Mouse (Mus musculus) stomach, embryonic 15.5 days (tissue): ENCODE data around the gene P2rx6. TPM values are rescaled to one million over a fixed set of nuclear protein-coding genes. Genes with fewer than 3 reads are reported as not detected.
"Not testable (repeated sequence)": the region's sequence is repeated elsewhere in the genome, so short reads cannot be mapped to it uniquely, and the experiment has no call there.

Source experiments
- ATAC-seq: fragments of 200-750 bp; cut with Nextera tagmentation; 2 replicates; pipeline ENCODE4 v1.8.0; 2017; ENCODE audit warnings: low read depth, moderate number of reproducible peaks, moderate TSS enrichment; ENCODE audit not compliant: insufficient read depth, low FRiP score
- H3K27ac ChIP-seq: fragments of 300-500 bp; sonication (generic); 2 replicates; pipeline ENCODE4 v1.5.1; 2015; ENCODE audit warnings: mild to moderate bottlenecking, inconsistent platforms
- H3K27me3 ChIP-seq: fragments of 300-500 bp; sonication (generic); replicated peaks from 2 replicates; pipeline ENCODE4 v1.6.1; 2015; ENCODE audit warnings: inconsistent platforms
- H3K36me3 ChIP-seq: fragments of 300-500 bp; sonication (generic); 2 replicates; pipeline ENCODE4 v1.6.1; 2015; ENCODE audit warnings: inconsistent platforms
- H3K4me1 ChIP-seq: fragments of 300-500 bp; sonication (generic); 2 replicates; pipeline ENCODE4 v1.6.1; 2015; ENCODE audit warnings: inconsistent platforms
- H3K4me2 ChIP-seq: fragments of 300-500 bp; sonication (generic); 2 replicates; pipeline ENCODE4 v1.6.1; 2015; ENCODE audit warnings: mild to moderate bottlenecking, inconsistent platforms
- H3K4me3 ChIP-seq: fragments of 300-500 bp; sonication (generic); replicated peaks from 2 replicates; pipeline ENCODE4 v1.5.1; 2015; ENCODE audit warnings: inconsistent platforms
- H3K9ac ChIP-seq: fragments of 300-500 bp; sonication (generic); 2 replicates; pipeline ENCODE4 v1.6.1; 2015; ENCODE audit warnings: inconsistent platforms
- H3K9me3 ChIP-seq: fragments of 300-500 bp; sonication (generic); 2 replicates; pipeline ENCODE4 v1.6.1; 2016; ENCODE audit warnings: inconsistent platforms
- whole genome bisulfite sequencing: fragments of 180-500 bp; shearing (Covaris S2); methylation state at CpG from one replicate; pipeline ENCODE4 v1.1.7; 2015; 5-methylcytosine and 5-hydroxymethylcytosine counted together
- polyA plus RNA-seq: library from polyadenylated mRNA; unstranded; fragments of >200 nt; fragmentation: Nextera tagmentation; extraction: Ambion mirVana; gene quantifications from 2 replicates; pipeline ENCODE4 v1.2.1, GENCODE M21; 2015

The P2rx6 gene
- polyA plus RNA-seq, 1 experiment from 2014 or later = 1.2 TPM

DNA sequence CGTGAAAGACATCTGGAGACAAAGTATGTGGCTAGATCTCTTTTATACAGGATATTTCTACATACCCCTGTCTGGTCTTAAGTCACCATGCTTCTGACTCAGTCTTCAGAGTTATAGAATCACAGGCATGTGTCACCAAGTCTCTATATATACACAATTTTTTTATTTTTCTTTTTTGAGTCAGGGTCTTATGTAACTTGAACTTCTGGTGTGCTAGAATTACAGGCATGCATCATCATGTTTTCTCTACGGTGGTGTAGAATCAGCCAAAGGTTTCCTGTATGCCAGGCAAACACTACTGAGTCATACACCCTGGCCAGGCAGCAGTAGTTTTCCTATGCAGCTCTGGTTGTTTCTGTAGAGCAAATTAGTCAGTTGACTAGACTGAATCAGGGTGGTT lies 19.1 kb upstream of the P2rx6 start:
- H3K27ac ChIP-seq = no peak overlapping the region
- H3K4me3 ChIP-seq = no peak overlapping the region
- H3K27me3 ChIP-seq = no peaks in the 10 kb centered on the region
- WGBS = 66% methylated on average over 2 of the region's 2 CpGs
- no peaks in the 10 kb centered on the region for H3K36me3 ChIP-seq
- no peak for ATAC-seq
- H3K4me1 ChIP-seq = no peaks in the 10 kb centered on the region
- H3K9ac ChIP-seq = no peak overlapping the region
- H3K9me3 ChIP-seq = no peaks in the 10 kb centered on the region
- H3K4me2 ChIP-seq = no peak overlapping the region

DNA sequence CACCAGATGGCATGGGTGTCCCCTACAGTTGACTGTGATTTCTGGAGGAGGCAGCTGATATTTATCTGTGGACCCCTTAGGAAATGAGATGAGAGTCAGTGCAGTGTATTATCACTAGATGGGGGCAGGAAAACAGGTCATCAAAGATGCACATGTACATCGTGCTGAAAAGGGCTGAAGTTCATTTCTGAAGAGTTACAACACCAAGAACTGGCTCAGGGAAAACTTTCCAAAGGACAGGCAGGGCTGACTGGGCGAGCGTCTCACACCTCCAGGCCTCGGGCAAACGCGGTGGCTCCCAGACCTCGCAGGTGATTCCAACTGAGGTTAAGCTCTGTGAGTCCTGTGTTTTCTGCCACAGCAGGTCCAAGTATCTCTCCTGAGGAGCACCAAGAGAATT lies 8.8 kb upstream of the P2rx6 start:
- H3K4me1 ChIP-seq = peaks cover 16% of the 10 kb centered on the region
- H3K9ac ChIP-seq = no peak overlapping the region
- H3K4me2 ChIP-seq = no peak overlapping the region
- no peaks in the 10 kb centered on the region for H3K36me3 ChIP-seq
- no peak for ATAC-seq
- H3K4me3 ChIP-seq = no peak overlapping the region
- whole genome bisulfite sequencing = 62% methylated on average over 7 of the region's 7 CpGs
- no peak overlapping the region for H3K27ac ChIP-seq
- no peaks in the 10 kb centered on the region for H3K9me3 ChIP-seq
- no peaks in the 10 kb centered on the region for H3K27me3 ChIP-seq

DNA sequence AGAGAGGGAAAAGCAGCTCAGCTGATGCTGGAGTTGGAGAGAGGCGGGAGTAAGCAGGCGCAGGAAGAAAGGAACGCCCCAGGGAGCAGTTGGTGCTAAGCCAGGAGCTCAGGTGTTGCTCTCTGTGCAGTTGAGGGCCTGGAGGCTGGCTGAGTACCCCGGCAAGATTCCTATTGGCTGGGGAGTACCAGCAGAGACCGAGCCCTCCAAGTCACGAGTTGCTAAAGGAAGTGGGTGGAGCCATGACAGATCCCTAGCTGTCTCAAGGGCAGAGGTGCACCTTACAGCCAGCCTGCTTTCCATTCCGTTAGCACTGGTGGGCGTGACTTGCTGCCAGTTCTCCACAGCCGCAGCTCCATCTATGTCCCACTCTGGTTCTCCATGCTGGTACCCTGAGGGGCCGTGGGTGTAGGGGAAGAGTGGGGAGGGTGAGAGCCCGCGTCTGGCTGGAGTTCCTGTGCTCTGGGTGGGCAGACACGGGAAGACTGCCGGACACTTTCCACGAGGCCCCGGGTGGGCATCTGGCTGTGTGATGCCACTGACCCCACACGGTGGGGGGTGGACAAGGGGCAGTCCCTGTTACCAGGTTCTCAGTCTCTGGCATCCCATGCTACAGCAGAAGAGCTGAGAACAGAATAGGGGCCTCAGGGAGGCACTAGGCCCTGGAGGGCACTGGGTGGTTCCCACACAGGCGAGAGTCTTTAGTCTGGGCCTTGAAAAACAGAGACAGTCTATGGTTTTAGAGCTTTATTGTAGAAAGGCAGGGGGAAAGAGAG lies 7.6 kb upstream of the P2rx6 start:
- no peak overlapping the region for H3K9ac ChIP-seq
- no peaks in the 10 kb centered on the region for H3K27me3 ChIP-seq
- no peaks in the 10 kb centered on the region for H3K9me3 ChIP-seq
- no peaks in the 10 kb centered on the region for H3K36me3 ChIP-seq
- H3K27ac ChIP-seq = peak overlapping the region; percentile 69
- WGBS = 9% methylated on average over 18 of the region's 18 CpGs
- H3K4me1 ChIP-seq = peaks cover 27% of the 10 kb centered on the region
- H3K4me3 ChIP-seq = peak overlapping the region; percentile 19
- peak overlapping the region; percentile 47 for H3K4me2 ChIP-seq
- ATAC-seq = peak; percentile 91

DNA sequence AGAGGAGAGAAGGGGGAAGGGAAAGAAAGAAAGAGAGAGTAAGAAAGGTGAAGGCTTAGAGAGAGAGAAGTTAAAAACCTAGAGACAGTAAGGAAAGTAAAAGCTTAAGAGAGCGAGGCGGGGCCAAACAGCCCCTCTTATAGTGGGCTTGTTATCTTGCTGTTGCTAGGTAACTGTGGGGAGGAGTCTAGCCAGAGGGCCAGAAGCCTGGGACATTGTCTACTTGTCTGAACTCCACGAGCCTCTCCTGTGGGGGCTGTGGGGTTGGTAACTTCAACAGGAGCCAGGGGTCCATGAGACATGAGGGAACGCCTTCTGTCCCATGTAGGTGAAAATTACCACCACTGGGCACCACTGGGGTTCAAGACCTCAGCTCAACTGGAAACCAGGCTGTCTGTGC lies 7.0 kb upstream of the P2rx6 start:
- H3K27ac ChIP-seq = not testable (repeated sequence)

DNA sequence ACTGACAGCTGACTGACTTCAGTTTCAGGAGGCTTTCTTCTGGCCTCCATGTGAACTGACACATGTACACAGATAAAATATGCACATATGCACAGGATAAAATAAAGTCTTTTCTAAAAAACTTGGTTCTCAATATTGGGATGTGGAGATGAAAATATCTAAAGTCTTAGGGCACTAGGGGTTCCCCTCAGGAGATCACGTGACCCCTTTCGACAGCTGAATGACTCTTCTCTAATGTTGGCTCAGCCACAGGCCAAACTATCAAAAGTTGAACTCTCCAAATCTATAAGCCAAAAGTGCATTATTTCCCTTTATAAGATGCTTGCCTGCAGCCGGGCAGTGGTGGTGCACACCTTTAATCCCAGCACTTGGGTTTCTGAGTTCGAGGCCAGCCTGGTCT lies 5.5 kb upstream of the P2rx6 start:
- H3K27me3 ChIP-seq = no peaks in the 10 kb centered on the region
- no peak overlapping the region for H3K9ac ChIP-seq
- H3K36me3 ChIP-seq = no peaks in the 10 kb centered on the region
- H3K4me3 ChIP-seq = no peak overlapping the region
- no peak for ATAC-seq
- no peak overlapping the region for H3K27ac ChIP-seq
- WGBS = 82% methylated on average over 4 of the region's 4 CpGs
- H3K4me1 ChIP-seq = peaks cover 35% of the 10 kb centered on the region
- H3K9me3 ChIP-seq = no peaks in the 10 kb centered on the region
- no peak overlapping the region for H3K4me2 ChIP-seq

More for the DNA sequence above, 7.0 kb upstream of the P2rx6 start:
- H3K9me3 ChIP-seq, H3K27me3 ChIP-seq, H3K9ac ChIP-seq, ATAC-seq, H3K36me3 ChIP-seq, H3K4me2 ChIP-seq, H3K4me3 ChIP-seq: not testable (repeated sequence)
- H3K4me1 ChIP-seq = peaks cover 30% of the 10 kb centered on the region
- WGBS = 19% methylated on average over 4 of the region's 4 CpGs

DNA sequence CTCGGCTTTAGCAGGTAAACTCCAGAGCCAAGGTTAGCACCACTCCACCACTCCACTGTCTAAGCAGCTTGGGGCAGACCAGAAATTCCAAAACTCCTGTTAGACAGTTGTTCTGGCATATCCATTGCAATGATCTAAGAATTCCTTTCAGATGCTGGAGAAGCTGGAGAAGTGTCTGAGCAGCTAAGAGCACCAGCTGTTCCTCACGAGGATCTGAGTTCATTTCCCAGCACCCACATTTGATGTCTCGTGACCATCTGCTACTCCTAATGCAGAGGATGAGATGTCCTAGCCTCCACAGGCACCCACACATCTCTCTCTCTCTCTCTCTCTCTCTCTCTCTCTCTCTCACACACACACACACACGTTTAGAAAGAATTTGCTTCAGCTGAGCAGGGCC lies 4.8 kb upstream of the P2rx6 start:
- H3K9ac ChIP-seq = no peak overlapping the region
- H3K27me3 ChIP-seq = no peaks in the 10 kb centered on the region
- peaks cover 41% of the 10 kb centered on the region for H3K4me1 ChIP-seq
- no peak for ATAC-seq
- no peaks in the 10 kb centered on the region for H3K36me3 ChIP-seq
- 55% methylated on average over 4 of the region's 4 CpGs for WGBS
- no peak overlapping the region for H3K27ac ChIP-seq
- no peak overlapping the region for H3K4me3 ChIP-seq
- H3K9me3 ChIP-seq = no peaks in the 10 kb centered on the region
- H3K4me2 ChIP-seq = no peak overlapping the region

DNA sequence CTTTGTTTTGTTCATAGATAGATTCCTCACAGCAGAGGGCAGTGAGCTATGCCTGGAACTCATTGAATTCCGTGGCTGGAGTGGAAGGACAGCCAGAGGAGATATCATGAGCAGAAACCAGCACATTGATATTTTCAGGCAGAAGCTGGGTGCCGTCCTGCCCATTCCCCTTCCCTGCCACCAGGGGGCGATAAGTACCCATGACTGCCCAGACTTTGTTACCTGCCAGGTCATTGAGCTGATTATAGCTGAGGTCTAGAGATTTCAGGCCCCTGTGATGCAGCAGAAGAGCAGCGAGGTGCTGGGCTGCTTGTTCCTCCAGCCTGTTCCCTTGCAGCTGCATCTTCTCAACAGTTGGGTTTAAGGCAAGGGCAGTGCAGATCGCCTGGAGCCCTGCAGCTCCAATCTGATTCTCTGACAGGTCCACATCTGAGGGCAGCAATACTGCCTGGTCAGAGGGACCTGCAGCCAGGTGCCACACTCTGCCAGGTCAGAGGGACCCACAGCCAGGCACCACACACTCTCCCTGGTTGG lies 3.7 kb upstream of the P2rx6 start:
- Histone ChIP-seq H3K9ac (no peak overlapping the region), H3K4me3 (no peak overlapping the region), H3K27ac (no peak overlapping the region), H3K4me1 (peaks cover 45% of the 10 kb centered on the region), H3K4me2 (peak overlapping the region; percentile 43), H3K27me3 (no peaks in the 10 kb centered on the region), H3K9me3 (no peaks in the 10 kb centered on the region), H3K36me3 (no peaks in the 10 kb centered on the region)
- no peak for ATAC-seq
- 2% methylated on average over 5 of the region's 5 CpGs for WGBS

DNA sequence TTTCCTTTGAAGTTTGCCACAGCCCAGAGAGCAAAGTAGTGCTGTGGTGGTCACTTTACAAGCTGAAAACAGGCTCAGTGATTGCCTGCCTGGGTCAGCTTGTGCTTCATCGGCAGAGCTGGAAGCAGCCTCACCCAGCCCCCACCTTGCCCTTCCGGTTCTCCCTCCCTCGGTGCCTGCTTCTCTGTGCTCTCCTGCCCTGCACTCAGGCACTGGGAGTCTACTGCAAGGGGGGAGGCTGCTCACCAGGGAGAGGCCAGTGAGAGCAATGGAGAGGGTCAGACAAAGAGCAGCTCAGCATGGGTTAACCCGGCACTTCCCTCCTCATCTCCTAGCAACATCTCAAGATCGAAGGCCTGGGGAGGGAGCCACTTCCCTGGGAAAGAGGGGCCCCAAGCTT lies 2.9 kb upstream of the P2rx6 start:
- Histone ChIP-seq H3K9ac (no peak overlapping the region), H3K27ac (no peak overlapping the region), H3K9me3 (no peaks in the 10 kb centered on the region), H3K4me2 (peak overlapping the region; percentile 43), H3K4me1 (peaks cover 42% of the 10 kb centered on the region), H3K4me3 (no peak overlapping the region; the same call in 1 of the 2 replicates), H3K36me3 (no peaks in the 10 kb centered on the region), H3K27me3 (no peaks in the 10 kb centered on the region)
- 2% methylated on average over 5 of the region's 5 CpGs for WGBS
- ATAC-seq = no peak

DNA sequence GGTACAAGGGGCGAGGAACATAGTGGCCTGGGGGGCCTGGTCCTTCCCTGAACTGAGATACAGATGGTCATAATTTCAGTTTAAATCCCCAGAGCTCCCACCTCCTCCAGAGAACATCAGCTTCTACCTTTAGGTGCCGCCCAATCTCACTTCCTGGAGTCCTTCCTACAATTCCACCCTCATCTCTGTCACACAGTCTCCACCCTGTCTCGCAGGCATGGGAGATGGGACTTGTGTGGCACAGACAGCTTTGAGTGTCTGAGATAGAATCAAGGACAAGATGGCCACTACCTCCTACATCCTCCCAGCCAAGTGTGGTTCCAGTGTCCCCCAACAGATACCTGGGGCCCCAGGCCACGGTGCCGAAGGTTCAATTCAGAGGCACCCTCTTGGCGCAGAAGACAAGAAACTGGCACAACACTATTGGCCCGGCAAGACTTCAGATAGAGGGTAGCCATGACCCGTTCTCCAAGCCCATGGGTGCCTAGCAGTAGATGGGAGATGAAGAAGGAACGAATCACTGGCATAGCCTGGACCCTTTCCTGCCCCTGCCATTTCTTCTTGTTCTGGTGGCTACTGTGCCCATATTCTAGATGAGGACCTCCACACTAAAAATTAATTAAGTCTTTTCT lies 2.2 kb upstream of the P2rx6 start:
- H3K4me3 ChIP-seq = no peak overlapping the region
- peak overlapping the region; percentile 43 for H3K4me2 ChIP-seq
- WGBS = 70% methylated on average over 9 of the region's 9 CpGs
- no peak for ATAC-seq
- no peaks in the 10 kb centered on the region for H3K36me3 ChIP-seq
- no peaks in the 10 kb centered on the region for H3K27me3 ChIP-seq
- H3K27ac ChIP-seq = no peak overlapping the region
- peaks cover 35% of the 10 kb centered on the region for H3K4me1 ChIP-seq
- H3K9me3 ChIP-seq = no peaks in the 10 kb centered on the region
- no peak overlapping the region for H3K9ac ChIP-seq

DNA sequence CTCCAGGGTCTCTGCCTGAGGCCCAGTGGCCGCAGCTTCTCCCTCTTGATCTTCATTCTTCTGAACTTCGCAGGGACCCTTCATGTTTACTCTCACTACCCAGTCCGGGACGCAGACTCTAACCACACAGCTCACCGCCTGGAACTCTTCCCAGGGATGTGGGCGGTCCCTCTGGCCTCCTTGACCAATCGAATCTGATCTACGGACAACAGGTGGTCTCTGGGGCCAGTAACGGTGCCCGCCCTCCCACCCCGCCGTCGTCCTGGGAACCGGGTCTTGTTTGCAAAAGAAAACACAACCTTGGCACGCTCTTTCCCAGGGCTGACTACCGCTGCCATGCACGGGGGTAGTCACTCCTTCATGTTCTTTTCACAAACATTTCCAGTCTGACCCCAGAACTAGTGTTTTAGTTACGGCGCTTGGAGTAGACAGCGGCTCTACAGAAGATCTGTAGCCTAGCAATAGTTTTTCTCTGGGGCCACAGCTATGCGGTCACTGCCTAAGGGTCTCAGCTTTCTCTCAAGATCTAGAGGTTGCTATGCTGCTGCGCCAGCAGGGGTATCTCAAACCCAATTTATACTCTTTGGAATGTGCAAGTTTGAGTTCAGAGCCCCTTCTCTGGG lies 446 bp upstream of the P2rx6 start, which contains the start of gene Lrrc74b:
Gene Lrrc74b, minus strand, starts transcription at position 120 of the 623 bp plus-strand sequence.
- H3K4me2 ChIP-seq = peak within 1 kb of the TSS; percentile 54
- no peaks in the 10 kb centered on the region for H3K9me3 ChIP-seq
- peak; percentile 81 for ATAC-seq
- no peaks in the 10 kb centered on the region for H3K36me3 ChIP-seq
- H3K4me3 ChIP-seq = peak within 1 kb of the TSS; percentile 25
- H3K4me1 ChIP-seq = peaks cover 29% of the 10 kb centered on the region
- H3K27ac ChIP-seq = peak within 1 kb of the TSS; percentile 68
- H3K9ac ChIP-seq = no peak within 1 kb of the TSS
- WGBS = 1% methylated on average over 22 of the region's 22 CpGs
- H3K27me3 ChIP-seq = no peaks in the 10 kb centered on the region

DNA sequence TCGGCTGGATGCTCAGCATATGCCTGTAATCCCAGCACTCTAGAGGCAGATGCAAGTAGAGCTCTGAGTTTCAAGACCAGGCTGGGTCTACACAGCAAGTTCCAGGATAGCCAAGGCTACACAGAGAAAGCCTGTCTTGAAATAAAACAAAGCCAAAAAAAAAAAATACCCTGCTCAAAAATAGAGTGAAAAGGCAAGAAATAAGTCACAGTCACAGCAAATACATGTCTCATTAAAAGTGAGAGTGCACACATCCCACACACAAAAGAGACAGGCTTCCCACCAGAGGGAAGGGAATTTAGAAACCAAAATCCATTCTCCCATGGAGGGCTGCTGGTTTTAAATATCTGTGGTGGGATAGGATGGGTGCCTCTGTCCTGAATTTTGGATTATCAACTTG lies 1.9 kb downstream of the P2rx6 start:
- no peak overlapping the region for H3K4me2 ChIP-seq
- H3K4me3 ChIP-seq = no peak overlapping the region
- H3K9ac ChIP-seq = no peak overlapping the region
- no peaks in the 10 kb centered on the region for H3K9me3 ChIP-seq
- 43% methylated on average over 1 of the region's 1 CpGs for WGBS
- no peak overlapping the region for H3K27ac ChIP-seq
- no peak for ATAC-seq
- no peaks in the 10 kb centered on the region for H3K36me3 ChIP-seq
- peaks cover 23% of the 10 kb centered on the region for H3K4me1 ChIP-seq
- H3K27me3 ChIP-seq = no peaks in the 10 kb centered on the region

DNA sequence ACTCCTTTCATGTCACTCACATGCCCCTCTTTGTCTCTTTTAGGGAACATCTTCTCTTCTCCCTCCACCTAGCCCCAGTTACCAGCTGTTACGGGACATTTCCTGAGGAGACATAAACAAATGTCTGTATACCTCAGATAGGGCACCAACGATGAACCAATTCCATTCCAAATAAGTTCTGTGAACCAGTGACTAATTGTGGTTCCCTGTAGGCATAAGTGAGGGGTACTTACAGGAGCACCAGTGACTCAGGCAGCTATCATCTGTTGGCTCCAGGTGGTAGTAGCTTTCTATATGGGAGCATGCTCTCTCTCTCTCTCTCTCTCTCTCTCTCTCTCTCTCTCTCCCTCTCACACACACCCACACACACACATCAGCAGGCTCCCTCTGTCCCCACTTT lies 2.5 kb downstream of the P2rx6 start:
- Histone ChIP-seq H3K36me3 (no peaks in the 10 kb centered on the region), H3K27ac (no peak overlapping the region), H3K4me1 (peaks cover 17% of the 10 kb centered on the region), H3K4me2 (no peak overlapping the region), H3K9me3 (no peaks in the 10 kb centered on the region), H3K4me3 (no peak overlapping the region), H3K9ac (no peak overlapping the region), H3K27me3 (no peaks in the 10 kb centered on the region)
- ATAC-seq = no peak
- 38% methylated on average over 2 of the region's 2 CpGs for WGBS
